Mouse (Mus musculus): ENCODE data around the gene Gm45062. TPM values are rescaled to one million over a fixed set of nuclear protein-coding genes. Genes with fewer than 3 reads are reported as not detected.

Gm45062 gene
- polyA plus RNA-seq, 1 experiment from 2014 or later, result 4.2 TPM

- 84% methylated on average over 9 of the region's 9 CpGs for WGBS
- no peaks in the 10 kb centered on the region for H3K4me1 ChIP-seq (ENCODE audit: control insufficient read depth in 2 of 2, insufficient read depth in 2 of 2, low read length in 2 of 2)
- ATAC-seq (ENCODE audit: insufficient number of reproducible peaks, insufficient read depth, low FRiP score, low read depth), result no peak
- H3K4me2 ChIP-seq (ENCODE audit: low read length), result no peak overlapping the region
- no peaks in the 10 kb centered on the region for H3K9me3 ChIP-seq (ENCODE audit: control insufficient read depth, low read length)
- no peaks in the 10 kb centered on the region for H3K27me3 ChIP-seq (ENCODE audit: control insufficient read depth, insufficient read depth, low read length)
- H3K9ac ChIP-seq (ENCODE audit: low read length), result no peak overlapping the region
- no peak overlapping the region for H3K4me3 ChIP-seq (ENCODE audit: control insufficient read depth in 1 of 2, insufficient read depth in 1 of 2, low read depth in 1 of 2, low read length in 2 of 2)
- H3K27ac ChIP-seq (replicated peaks in 1 of 2; ENCODE audit: control insufficient read depth in 1 of 2, insufficient read depth in 1 of 2, low read depth in 2 of 2, low read length in 2 of 2), result no peak overlapping the region
- H3K36me3 ChIP-seq (ENCODE audit: control insufficient read depth, insufficient read depth, low read length), result 0 out of 2 replicates have a peak, but pooled peaks cover 14% of the 10 kb centered on the region
These were observed 332.4 kb downstream of the Gm45062 start for GRCm38 (mm10) chr6:8591665-8592064.

GRCm38 (mm10) chr6:8617369-8617768 lies 358.1 kb downstream of the Gm45062 start:
- no peak overlapping the region for H3K4me3 ChIP-seq (ENCODE audit: control insufficient read depth in 1 of 2, insufficient read depth in 1 of 2, low read depth in 1 of 2, low read length in 2 of 2)
- H3K9me3 ChIP-seq (ENCODE audit: control insufficient read depth, low read length), result 0 out of 2 replicates have a peak, but pooled peaks cover 3% of the 10 kb centered on the region
- H3K4me2 ChIP-seq (ENCODE audit: low read length), result no peak overlapping the region
- H3K4me1 ChIP-seq (ENCODE audit: control insufficient read depth in 2 of 2, insufficient read depth in 2 of 2, low read length in 2 of 2), result 0 out of 4 replicates have a peak, but pooled peaks cover 0 to 3% of the 10 kb centered on the region in 2 experiments
- H3K27ac ChIP-seq (replicated peaks in 1 of 2; ENCODE audit: control insufficient read depth in 1 of 2, insufficient read depth in 1 of 2, low read depth in 2 of 2, low read length in 2 of 2), result no peak overlapping the region
- no peak for ATAC-seq (ENCODE audit: insufficient number of reproducible peaks, insufficient read depth, low FRiP score, low read depth)
- H3K9ac ChIP-seq (ENCODE audit: low read length), result no peak overlapping the region
- H3K27me3 ChIP-seq (ENCODE audit: control insufficient read depth, insufficient read depth, low read length), result no peaks in the 10 kb centered on the region
- H3K36me3 ChIP-seq (ENCODE audit: control insufficient read depth, insufficient read depth, low read length), result no peaks in the 10 kb centered on the region
- WGBS, result 56% methylated on average over 2 of the region's 2 CpGs

GRCm38 (mm10) chr6:8619582-8620350 lies 360.5 kb downstream of the Gm45062 start:
- Histone ChIP-seq H3K9ac (ENCODE audit: low read length) (no peak overlapping the region), H3K36me3 (ENCODE audit: control insufficient read depth, insufficient read depth, low read length) (no peaks in the 10 kb centered on the region), H3K27me3 (ENCODE audit: control insufficient read depth, insufficient read depth, low read length) (no peaks in the 10 kb centered on the region), H3K4me1 (ENCODE audit: control insufficient read depth in 2 of 2, insufficient read depth in 2 of 2, low read length in 2 of 2) (0 out of 4 replicates have a peak, but pooled peaks cover 0 to 3% of the 10 kb centered on the region in 2 experiments), H3K4me3 (ENCODE audit: control insufficient read depth in 1 of 2, insufficient read depth in 1 of 2, low read depth in 1 of 2, low read length in 2 of 2) (no peak overlapping the region), H3K4me2 (ENCODE audit: low read length) (no peak overlapping the region), H3K27ac (replicated peaks in 1 of 2; ENCODE audit: control insufficient read depth in 1 of 2, insufficient read depth in 1 of 2, low read depth in 2 of 2, low read length in 2 of 2) (no peak overlapping the region), H3K9me3 (ENCODE audit: control insufficient read depth, low read length) (0 out of 2 replicates have a peak, but pooled peaks cover 3% of the 10 kb centered on the region)
- ATAC-seq (ENCODE audit: insufficient number of reproducible peaks, insufficient read depth, low FRiP score, low read depth), result no peak
- WGBS, result 75% methylated on average over 4 of the region's 4 CpGs

- no peak for ATAC-seq (ENCODE audit: insufficient number of reproducible peaks, insufficient read depth, low FRiP score, low read depth)
- no peak overlapping the region for H3K9ac ChIP-seq (ENCODE audit: low read length)
- 0 out of 2 replicates have a peak, but pooled peaks cover 3% of the 10 kb centered on the region for H3K9me3 ChIP-seq (ENCODE audit: control insufficient read depth, low read length)
- H3K27ac ChIP-seq (replicated peaks in 1 of 2; ENCODE audit: control insufficient read depth in 1 of 2, insufficient read depth in 1 of 2, low read depth in 2 of 2, low read length in 2 of 2), result no peak overlapping the region
- H3K27me3 ChIP-seq (ENCODE audit: control insufficient read depth, insufficient read depth, low read length), result no peaks in the 10 kb centered on the region
- no peak overlapping the region for H3K4me3 ChIP-seq (ENCODE audit: control insufficient read depth in 1 of 2, insufficient read depth in 1 of 2, low read depth in 1 of 2, low read length in 2 of 2)
- 67% methylated on average over 3 of the region's 3 CpGs for WGBS
- 0 out of 4 replicates have a peak, but pooled peaks cover 0 to 3% of the 10 kb centered on the region in 2 experiments for H3K4me1 ChIP-seq (ENCODE audit: control insufficient read depth in 2 of 2, insufficient read depth in 2 of 2, low read length in 2 of 2)
- no peaks in the 10 kb centered on the region for H3K36me3 ChIP-seq (ENCODE audit: control insufficient read depth, insufficient read depth, low read length)
- H3K4me2 ChIP-seq (ENCODE audit: low read length), result no peak overlapping the region
These were observed 363.8 kb downstream of the Gm45062 start for GRCm38 (mm10) chr6:8623045-8623444.

GRCm38 (mm10) chr6:8628226-8628625 lies 369.0 kb downstream of the Gm45062 start:
- Histone ChIP-seq H3K27ac (replicated peaks in 1 of 2; ENCODE audit: control insufficient read depth in 1 of 2, insufficient read depth in 1 of 2, low read depth in 2 of 2, low read length in 2 of 2) (no peak overlapping the region), H3K9ac (ENCODE audit: low read length) (no peak overlapping the region), H3K36me3 (ENCODE audit: control insufficient read depth, insufficient read depth, low read length) (peaks cover 5% of the 10 kb centered on the region; the same call in 1 of the 2 replicates), H3K9me3 (ENCODE audit: control insufficient read depth, low read length) (no peaks in the 10 kb centered on the region), H3K4me2 (ENCODE audit: low read length) (no peak overlapping the region), H3K27me3 (ENCODE audit: control insufficient read depth, insufficient read depth, low read length) (no peaks in the 10 kb centered on the region), H3K4me1 (ENCODE audit: control insufficient read depth in 2 of 2, insufficient read depth in 2 of 2, low read length in 2 of 2) (no peaks in the 10 kb centered on the region), H3K4me3 (ENCODE audit: control insufficient read depth in 1 of 2, insufficient read depth in 1 of 2, low read depth in 1 of 2, low read length in 2 of 2) (no peak overlapping the region)
- no peak for ATAC-seq (ENCODE audit: insufficient number of reproducible peaks, insufficient read depth, low FRiP score, low read depth)
- 86% methylated on average over 8 of the region's 8 CpGs for WGBS

- H3K4me1 ChIP-seq (ENCODE audit: control insufficient read depth in 2 of 2, insufficient read depth in 2 of 2, low read length in 2 of 2), result no peaks in the 10 kb centered on the region
These were observed 369.5 kb downstream of the Gm45062 start for GRCm38 (mm10) chr6:8628715-8629267.

GRCm38 (mm10) chr6:8630531-8630930 lies 371.3 kb downstream of the Gm45062 start:
- Histone ChIP-seq H3K4me3 (ENCODE audit: control insufficient read depth in 1 of 2, insufficient read depth in 1 of 2, low read depth in 1 of 2, low read length in 2 of 2) (no peak overlapping the region), H3K9ac (ENCODE audit: low read length) (no peak overlapping the region), H3K4me1 (ENCODE audit: control insufficient read depth in 2 of 2, insufficient read depth in 2 of 2, low read length in 2 of 2) (no peaks in the 10 kb centered on the region), H3K27ac (replicated peaks in 1 of 2; ENCODE audit: control insufficient read depth in 1 of 2, insufficient read depth in 1 of 2, low read depth in 2 of 2, low read length in 2 of 2) (no peak overlapping the region), H3K9me3 (ENCODE audit: control insufficient read depth, low read length) (no peaks in the 10 kb centered on the region), H3K36me3 (ENCODE audit: control insufficient read depth, insufficient read depth, low read length) (peaks cover 5% of the 10 kb centered on the region; the same call in 1 of the 2 replicates), H3K4me2 (ENCODE audit: low read length) (no peak overlapping the region), H3K27me3 (ENCODE audit: control insufficient read depth, insufficient read depth, low read length) (no peaks in the 10 kb centered on the region)
- 63% methylated on average over 7 of the region's 7 CpGs for WGBS
- no peak for ATAC-seq (ENCODE audit: insufficient number of reproducible peaks, insufficient read depth, low FRiP score, low read depth)

More at GRCm38 (mm10) chr6:8628715-8629267, 369.5 kb downstream of the Gm45062 start:
- Histone ChIP-seq H3K36me3 (ENCODE audit: control insufficient read depth, insufficient read depth, low read length) (peaks cover 5% of the 10 kb centered on the region; the same call in 1 of the 2 replicates), H3K9ac (ENCODE audit: low read length) (no peak overlapping the region), H3K4me3 (ENCODE audit: control insufficient read depth in 1 of 2, insufficient read depth in 1 of 2, low read depth in 1 of 2, low read length in 2 of 2) (no peak overlapping the region), H3K27ac (replicated peaks in 1 of 2; ENCODE audit: control insufficient read depth in 1 of 2, insufficient read depth in 1 of 2, low read depth in 2 of 2, low read length in 2 of 2) (no peak overlapping the region), H3K27me3 (ENCODE audit: control insufficient read depth, insufficient read depth, low read length) (no peaks in the 10 kb centered on the region), H3K4me2 (ENCODE audit: low read length) (no peak overlapping the region), H3K9me3 (ENCODE audit: control insufficient read depth, low read length) (no peaks in the 10 kb centered on the region)
- no peak for ATAC-seq (ENCODE audit: insufficient number of reproducible peaks, insufficient read depth, low FRiP score, low read depth)
- 87% methylated on average over 7 of the region's 7 CpGs for WGBS
